Comparison of ENCODE assay signal across 21 mouse cellular contexts in genomic region chr2:11657581-11657980, GRCm38 (mm10). TPM values are rescaled to one million over a fixed set of nuclear protein-coding genes. Genes with fewer than 3 reads are reported as not detected.
"Had no signal": no experiment of that assay in that cellular context is flagged by ENCODE, and none has a peak within 500 bp of the region (broad histone marks: within the 10 kb centered on the region; RNA-seq: fewer than 3 reads in every experiment).

No protein-coding gene starts in this region.

- H3K9ac ChIP-seq: kidney, embryonic 15.5 days; limb, embryonic 15.5 days; liver, embryonic 12.5 days; lung, embryonic 14.5 days had no signal

- H3K4me3 ChIP-seq: kidney, embryonic 15.5 days; left cerebral cortex, adult 2 months; limb, embryonic 15.5 days; liver, embryonic 12.5 days had no signal

- H3K9me3 ChIP-seq: kidney, embryonic 15.5 days; limb, embryonic 15.5 days; liver, embryonic 12.5 days had no signal

- DNase-seq: kidney, adult 2 months; kidney, postnatal 14 days; lung, embryonic 14.5 days; lung, postnatal 10 days; lung, postnatal 4 days; right cerebral cortex, adult 18-20 months had no signal

- H3K27me3 ChIP-seq: kidney, embryonic 15.5 days; limb, embryonic 15.5 days; liver, embryonic 12.5 days had no signal

- ATAC-seq: liver, embryonic 12.5 days; midbrain, embryonic 16.5 days had no signal

- H3K4me2 ChIP-seq: kidney, embryonic 15.5 days; limb, embryonic 15.5 days; liver, embryonic 12.5 days; lung, embryonic 14.5 days; midbrain, embryonic 11.5 days had no signal

- H3K27ac ChIP-seq: kidney, embryonic 15.5 days; left cerebral cortex, adult 2 months; limb, embryonic 15.5 days; liver, embryonic 12.5 days had no signal

- H3K36me3 ChIP-seq: kidney, embryonic 15.5 days; limb, embryonic 15.5 days; liver, embryonic 12.5 days had no signal

- H3K4me1 ChIP-seq: kidney, embryonic 15.5 days; limb, embryonic 15.5 days; liver, embryonic 12.5 days had no signal

RNA-seq across cellular contexts. Expression of gene Il2ra, which starts 15.0 kb away (rescaled TPM):
- total RNA-seq: left cerebral cortex, postnatal 25 days had no signal
- polyA plus RNA-seq: kidney, embryonic 15.5 days; limb, embryonic 11.5 days; limb, embryonic 15.5 days; liver, embryonic 12.5 days; liver, embryonic 16.5 days; lung, embryonic 14.5 days; midbrain, embryonic 11.5 days; neural tube, embryonic 14.5 days; stomach, embryonic 14.5 days had no signal

RNA-seq across cellular contexts. Expression of gene Gm17490, which starts 31.5 kb away (rescaled TPM):
- total RNA-seq: layer of hippocampus, adult 8-10 months; layer of hippocampus, postnatal 14 days; left cerebral cortex, adult 2 months; left cerebral cortex, postnatal 25 days; megakaryocyte, adult 5-6 weeks had no signal
- polyA plus RNA-seq: kidney, adult 2 months; kidney, embryonic 15.5 days; large intestine, adult 2 months; limb, embryonic 11.5 days; limb, embryonic 15.5 days; liver, embryonic 12.5 days; liver, embryonic 16.5 days; lung, embryonic 14.5 days; midbrain, embryonic 11.5 days; midbrain, embryonic 16.5 days; neural tube, embryonic 14.5 days; stomach, embryonic 14.5 days had no signal
